Mouse (Mus musculus) ES-E14 (cell line): ENCODE measurements around the gene Mxra7. TPM values are rescaled to one million over a fixed set of nuclear protein-coding genes. Genes with fewer than 3 reads are reported as not detected.

Source experiments
- DNase-seq: peaks from one replicate; pipeline ENCODE4 v3.0.0-alpha.2; 2013; ENCODE audit warnings: low read depth, low spot score
- H3K27ac ChIP-seq: 2 replicates; pipeline ENCODE4 v1.5.1; 2012; ENCODE audit warnings: low read depth, mild to moderate bottlenecking, low read length, moderate library complexity, mixed read lengths; ENCODE audit not compliant: poor library complexity, insufficient read depth, severe bottlenecking
- H3K36me3 ChIP-seq: 2 replicates; pipeline ENCODE4 v1.6.1; 2012; ENCODE audit warnings: mild to moderate bottlenecking, low read length, moderate library complexity, mixed read lengths; ENCODE audit not compliant: control insufficient read depth, poor library complexity, insufficient read depth, severe bottlenecking
- H3K4me1 ChIP-seq, 2 experiments: fragments of 150-350 bp in 1 of 2; sonication (generic) in 1 of 2; 2 replicates each; pipeline ENCODE4 v1.6.1; 2012; ENCODE audit warnings: low read length in 2 of 2, mild to moderate bottlenecking in 1 of 2, mixed read lengths in 1 of 2; ENCODE audit not compliant: control insufficient read depth in 2 of 2, insufficient read depth in 2 of 2, poor library complexity in 1 of 2
- H3K4me3 ChIP-seq, 2 experiments: fragments of 150-350 bp in 1 of 2; sonication (generic) in 1 of 2; 2 replicates each; pipeline ENCODE4 v1.5.1; 2012; ENCODE audit warnings: low read length in 2 of 2, low read depth in 1 of 2, mild to moderate bottlenecking in 1 of 2, mixed read lengths in 1 of 2; ENCODE audit not compliant: insufficient read depth in 1 of 2, poor library complexity in 1 of 2, severe bottlenecking in 1 of 2
- H3K9ac ChIP-seq: 2 replicates; pipeline ENCODE4 v1.6.1; 2012; ENCODE audit warnings: low read depth, mild to moderate bottlenecking, low read length, mixed read lengths; ENCODE audit not compliant: poor library complexity, insufficient read depth, severe bottlenecking
- H3K9me3 ChIP-seq: fragments of 150-350 bp; sonication (generic); 2 replicates; pipeline ENCODE4 v1.6.1; 2012; ENCODE audit warnings: low read depth, mild to moderate bottlenecking, low read length; ENCODE audit not compliant: control insufficient read depth, insufficient read depth
- CHD2 ChIP-seq: IDR thresholded peaks from 2 replicates; pipeline ENCODE4 v1.6.1; 2014; ENCODE audit warnings: mild to moderate bottlenecking, low read depth, low read length, inconsistent platforms
- HCFC1 ChIP-seq: IDR thresholded peaks from 2 replicates; pipeline ENCODE4 v1.6.1; 2012; ENCODE audit warnings: low read length, inconsistent platforms, borderline replicate concordance; ENCODE audit not compliant: insufficient read depth
- MAFK ChIP-seq: IDR thresholded peaks from 2 replicates; pipeline ENCODE4 v1.6.1; 2014; ENCODE audit warnings: mild to moderate bottlenecking, low read depth, low read length, inconsistent platforms; ENCODE audit not compliant: insufficient read depth
- ZC3H11A ChIP-seq: IDR thresholded peaks from 2 replicates; pipeline ENCODE4 v1.6.1; 2012; ENCODE audit warnings: low read depth, mild to moderate bottlenecking, inconsistent platforms, low read length, borderline replicate concordance
- ZNF384 ChIP-seq: IDR thresholded peaks from 2 replicates; pipeline ENCODE4 v1.6.1; 2012; ENCODE audit warnings: low read depth, low read length, inconsistent platforms
- in situ Hi-C, 2 experiments: fragments of 600-800 bp; cut with MboI; formaldehyde crosslinking; loops; one replicate each; pipeline ENCODE4 v1.15.1; 2025; ENCODE audit warnings: low sequenced_read_pairs in 2 of 2, inconsistent platforms in 1 of 2; ENCODE audit not compliant: unreplicated experiment in 2 of 2
- total RNA-seq: library from RNA; depleted of rRNA; stranded (reverse); fragments of 300-350 nt; gene quantifications from 2 replicates; pipeline ENCODE4 v1.2.3, GENCODE M21; 2012

Mxra7 gene
- total RNA-seq, 1 experiment = 5.8 TPM

GRCm38 (mm10) chr11:116836283-116836682 lies 8.4 kb upstream of the Mxra7 start:
- no peaks in the 10 kb centered on the region for H3K9me3 ChIP-seq
- no peak overlapping the region for H3K27ac ChIP-seq
- no peak overlapping the region for H3K4me3 ChIP-seq
- TF ChIP-seq HCFC1 = no peak
- no peak for TF ChIP-seq MAFK
- TF ChIP-seq CHD2 = no peak
- no peak for TF ChIP-seq ZNF384
- no peak for TF ChIP-seq ZC3H11A
- H3K9ac ChIP-seq = no peak overlapping the region
- no peak for DNase-seq
- H3K4me1 ChIP-seq = peaks cover 0 to 11% of the 10 kb centered on the region in 2 experiments; a peak in 1 of 4 replicates
- peaks cover 60% of the 10 kb centered on the region for H3K36me3 ChIP-seq
- in situ Hi-C loops = no loop called here

- peaks cover 48% of the 10 kb centered on the region for H3K36me3 ChIP-seq
- no peak overlapping the region for H3K9ac ChIP-seq
- TF ChIP-seq HCFC1 = no peak
- TF ChIP-seq MAFK = no peak
- TF ChIP-seq ZNF384 = no peak
- TF ChIP-seq ZC3H11A = no peak
- H3K4me3 ChIP-seq = no peak overlapping the region
- H3K9me3 ChIP-seq = no peaks in the 10 kb centered on the region
- in situ Hi-C loops = no loop called here
- no peak overlapping the region for H3K27ac ChIP-seq
- DNase-seq = no peak
- peaks cover 0 to 7% of the 10 kb centered on the region in 2 experiments; a peak in 1 of 4 replicates for H3K4me1 ChIP-seq
Measured at GRCm38 (mm10) chr11:116834954-116835353, 7.1 kb upstream of the Mxra7 start.

DNA sequence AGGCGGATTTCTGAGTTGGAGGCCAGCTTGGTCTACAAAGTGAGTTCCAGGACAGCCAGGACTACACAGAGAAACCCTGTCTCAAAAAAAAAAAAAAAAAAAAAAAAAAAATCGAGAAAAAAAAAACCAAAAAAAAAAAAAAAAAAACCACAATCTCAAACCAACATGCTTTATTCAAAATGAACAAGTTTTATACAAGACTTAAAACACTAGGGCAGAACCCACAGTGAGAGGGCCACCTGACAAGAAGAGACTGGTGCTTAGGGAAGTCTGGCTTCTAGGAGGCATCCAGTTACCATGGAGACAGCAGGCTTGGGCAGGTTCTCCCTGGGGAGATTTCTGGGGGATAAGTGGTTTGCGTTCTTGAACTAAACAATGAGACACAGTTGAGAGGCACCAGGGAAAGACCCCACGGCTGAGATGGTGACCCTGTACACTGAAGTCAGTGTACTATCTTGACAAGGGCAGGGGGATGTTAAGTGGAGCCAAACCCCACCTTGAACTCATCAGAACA lies 4.4 kb upstream of the Mxra7 start:
- Histone ChIP-seq H3K27ac (no peak overlapping the region), H3K4me3 (no peak overlapping the region), H3K4me1 (peaks cover 0 to 11% of the 10 kb centered on the region in 2 experiments; a peak in 2 of 4 replicates), H3K9ac (no peak overlapping the region), H3K36me3 (peaks cover 27% of the 10 kb centered on the region), H3K9me3 (no peaks in the 10 kb centered on the region)
- TF ChIP-seq MAFK (no peak), HCFC1 (no peak), ZNF384 (peak; percentile 91)
- DNase-seq = no peak
- in situ Hi-C loops = no loop called here

- H3K36me3 ChIP-seq = no peaks in the 10 kb centered on the region
- TF ChIP-seq MAFK (no peak), HCFC1 (no peak), ZC3H11A (no peak), CHD2 (no peak), ZNF384 (no peak)
Measured at GRCm38 (mm10) chr11:116826550-116827504, 1.0 kb downstream of the Mxra7 start.

More at GRCm38 (mm10) chr11:116826550-116827504, 1.0 kb downstream of the Mxra7 start:
- H3K4me1 ChIP-seq = peaks cover 0 to 15% of the 10 kb centered on the region in 2 experiments; a peak in 2 of 4 replicates
- H3K9me3 ChIP-seq = no peaks in the 10 kb centered on the region
- in situ Hi-C loops = no loop called here
- peak overlapping the region; percentile 73 for H3K9ac ChIP-seq
- no peak overlapping the region for H3K27ac ChIP-seq
- no peak for DNase-seq
- H3K4me3 ChIP-seq = peak overlapping the region; percentile 75 to 79
